Mouse (Mus musculus) ES-Bruce4 (cell line): ENCODE measurements around the gene Trex2.

Source experiments
- CTCF ChIP-seq: IDR thresholded peaks from one replicate; pipeline ENCODE4 v1.8.1; 2011; ENCODE audit warnings: low read depth, low read length
- EP300 ChIP-seq: IDR thresholded peaks from 2 replicates; pipeline ENCODE4 v1.6.1; 2011; ENCODE audit warnings: low read depth, low read length; ENCODE audit not compliant: insufficient read depth
- POLR2A ChIP-seq: IDR thresholded peaks from one replicate; pipeline ENCODE4 v1.8.1; 2011; ENCODE audit warnings: low read length; ENCODE audit not compliant: insufficient read depth

DNA sequence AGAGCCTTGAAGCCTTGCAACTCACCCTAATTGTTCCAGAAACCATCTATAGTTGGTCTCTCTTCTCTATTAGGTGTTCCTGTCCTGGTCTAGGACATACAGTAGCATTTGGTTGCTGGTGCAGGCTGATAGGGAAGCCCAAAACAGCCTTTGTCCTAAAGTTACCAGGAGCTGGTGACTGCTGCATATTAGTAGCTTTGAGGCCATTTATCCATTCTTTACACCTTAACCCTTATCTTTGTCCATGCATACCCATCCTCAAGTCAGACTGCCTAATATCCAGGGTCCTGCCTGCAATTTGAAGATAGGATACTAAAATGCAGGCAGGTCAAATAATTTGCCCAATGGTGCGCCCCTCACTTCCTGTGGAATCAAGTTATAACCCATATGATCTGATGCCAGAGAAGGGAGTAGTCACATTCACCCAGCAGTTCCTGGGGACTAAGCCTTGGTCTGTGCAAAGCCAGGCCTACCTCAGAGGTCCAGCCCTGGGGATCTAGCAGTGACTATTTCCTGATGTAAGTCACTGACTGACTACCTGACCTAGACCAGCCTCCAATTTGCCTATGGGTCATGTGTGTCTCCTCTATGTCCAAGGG lies 40.6 kb upstream of the Trex2 start:
- no peak for TF ChIP-seq CTCF
- TF ChIP-seq POLR2A, result no peak
- TF ChIP-seq EP300, result no peak
